ENCODE assay signal across 8 mouse cellular contexts in genomic region chr7:144837891-144838488, GRCm38 (mm10). TPM values are rescaled to one million over a fixed set of nuclear protein-coding genes. Genes with fewer than 3 reads are reported as not detected.
DNase-seq lines count a peak whose midpoint lies in the region; ATAC-seq and TF ChIP-seq lines count a peak whose summit lies in the region.

Fgf3 (plus strand) TSS chr7:144838083.

- H3K4me1 ChIP-seq in kidney, embryonic 14.5 days (ENCODE audit: control insufficient read depth, insufficient read depth, low read length): peaks cover 11% of the 10 kb centered on the region
- no peaks in the 10 kb centered on the region for H3K4me1 ChIP-seq in cortical plate, adult 2 months (ENCODE audit: control insufficient read depth, insufficient read depth, low read length)
- no peaks in the 10 kb centered on the region for H3K4me1 ChIP-seq in hindbrain, postnatal 0 days (ENCODE audit: insufficient read depth, low read length)
- peaks cover 19% of the 10 kb centered on the region for H3K4me1 ChIP-seq in neural tube, embryonic 12.5 days

- DNase-seq in kidney, postnatal 25 days: no peak
- no peak for DNase-seq in hindbrain, postnatal 0 days (ENCODE audit: low spot score)
- DNase-seq in adrenal gland, postnatal 10 days: no peak
- no peak for DNase-seq in urinary bladder, adult 2 months (ENCODE audit: low spot score)

- peak within 1 kb of the TSS; percentile 69 for H3K4me2 ChIP-seq in kidney, embryonic 14.5 days (replicated peaks; ENCODE audit: low read depth, low read length)
- H3K4me2 ChIP-seq in hindbrain, postnatal 0 days (ENCODE audit: low read depth, low read length): peak within 1 kb of the TSS; percentile 60
- peak within 1 kb of the TSS; percentile 81 for H3K4me2 ChIP-seq in neural tube, embryonic 12.5 days (replicated peaks)

- TF ChIP-seq CTCF in cortical plate, adult 2 months (IDR thresholded peaks at IDR 0.05; ENCODE audit: extremely low read depth, insufficient read depth, low read length): no peak
- no peak for TF ChIP-seq CTCF in hindbrain, postnatal 0 days (IDR thresholded peaks at IDR 0.05; ENCODE audit: low read depth)

- no peaks in the 10 kb centered on the region for H3K36me3 ChIP-seq in kidney, embryonic 14.5 days (ENCODE audit: control insufficient read depth, insufficient read depth, low read length)
- no peaks in the 10 kb centered on the region for H3K36me3 ChIP-seq in hindbrain, postnatal 0 days (ENCODE audit: insufficient read depth, low read length)
- H3K36me3 ChIP-seq in neural tube, embryonic 12.5 days: no peaks in the 10 kb centered on the region

- ATAC-seq in kidney, embryonic 14.5 days (ENCODE audit: low FRiP score, low TSS enrichment): no peak
- no peak for ATAC-seq in hindbrain, postnatal 0 days
- ATAC-seq in neural tube, embryonic 12.5 days (ENCODE audit: low FRiP score, low read depth): peak; percentile 42; the same call in 1 of the 2 replicates
- ATAC-seq in cerebellum, adult (ENCODE audit: insufficient number of reproducible peaks, low FRiP score, low TSS enrichment): no peak

- TF ChIP-seq POLR2A in cortical plate, adult 2 months (IDR thresholded peaks at IDR 0.05; ENCODE audit: extremely low read depth, insufficient read depth, low read length): no peak

- peak within 1 kb of the TSS; percentile 44 for H3K4me3 ChIP-seq in kidney, embryonic 14.5 days (ENCODE audit: low read length)
- peak within 1 kb of the TSS; percentile 20; the same call in 1 of the 2 replicates for H3K4me3 ChIP-seq in cortical plate, adult 2 months (ENCODE audit: insufficient read depth, low read length)
- peak within 1 kb of the TSS; percentile 42 for H3K4me3 ChIP-seq in hindbrain, postnatal 0 days (ENCODE audit: low read length)
- peak within 1 kb of the TSS; percentile 39 for H3K4me3 ChIP-seq in neural tube, embryonic 12.5 days

- no peaks in the 10 kb centered on the region for H3K9me3 ChIP-seq in kidney, embryonic 14.5 days (ENCODE audit: control insufficient read depth, low read length)
- no peaks in the 10 kb centered on the region for H3K9me3 ChIP-seq in hindbrain, postnatal 0 days (ENCODE audit: low read length)
- H3K9me3 ChIP-seq in neural tube, embryonic 12.5 days: no peaks in the 10 kb centered on the region

- H3K9ac ChIP-seq in kidney, embryonic 14.5 days (ENCODE audit: low read depth, low read length): peak within 1 kb of the TSS; percentile 40
- H3K9ac ChIP-seq in hindbrain, postnatal 0 days (replicated peaks; ENCODE audit: low read length): peak within 1 kb of the TSS; percentile 30; the same call in 1 of the 2 replicates
- H3K9ac ChIP-seq in neural tube, embryonic 12.5 days: peak within 1 kb of the TSS; percentile 41; the same call in 1 of the 2 replicates

- H3K27me3 ChIP-seq in kidney, embryonic 14.5 days (ENCODE audit: control insufficient read depth, insufficient read depth, low read length): peaks cover 60% of the 10 kb centered on the region
- H3K27me3 ChIP-seq in hindbrain, postnatal 0 days (ENCODE audit: insufficient read depth, low read length): peaks cover 34% of the 10 kb centered on the region
- peaks cover 79% of the 10 kb centered on the region for H3K27me3 ChIP-seq in neural tube, embryonic 12.5 days (replicated peaks)

- 2% methylated on average over 41 of the region's 43 CpGs for WGBS in kidney, embryonic 14.5 days
- 2% methylated on average over 38 of the region's 43 CpGs for WGBS in hindbrain, postnatal 0 days
- 2% methylated on average over 43 of the region's 43 CpGs for WGBS in neural tube, embryonic 12.5 days

- no peak within 1 kb of the TSS for H3K27ac ChIP-seq in kidney, embryonic 14.5 days (ENCODE audit: low read depth, low read length)
- no peak within 1 kb of the TSS for H3K27ac ChIP-seq in cortical plate, adult 2 months (ENCODE audit: insufficient read depth, low read length)
- 0 out of 2 replicates have a peak within 1 kb of the TSS, but pooled peaks have one; percentile 15 for H3K27ac ChIP-seq in hindbrain, postnatal 0 days
- no peak within 1 kb of the TSS for H3K27ac ChIP-seq in neural tube, embryonic 12.5 days

RNA-seq across cellular contexts. Expression of gene Fgf3, which starts in this region (rescaled TPM):
- 0.18 and 0.70 TPM in 2 replicates for polyA plus RNA-seq in kidney, embryonic 14.5 days (2014; fragmentation: Nextera tagmentation; extraction: Ambion mirVana)
- polyA plus RNA-seq in cortical plate, adult 2 months (2012; rRNA removed): 0.34 and 0.65 TPM in 2 replicates
- total RNA-seq in hindbrain, postnatal 0 days (2014; rRNA removed): 30.0 and 34.4 TPM in 2 replicates
- 9.9 and 11.5 TPM in 2 replicates for polyA plus RNA-seq in hindbrain, postnatal 0 days (2015; fragmentation: Nextera tagmentation; extraction: Ambion mirVana)
- 0.80 and 1.1 TPM in 2 replicates for polyA plus RNA-seq in neural tube, embryonic 12.5 days (2016; fragmentation: Nextera tagmentation; extraction: Ambion mirVana)
- total RNA-seq in adrenal gland, postnatal 10 days (2021): under 1 TPM; 0.27 to 0.33 TPM
- not detected in 2 replicates for polyA plus RNA-seq in urinary bladder, adult 2 months (2012; rRNA removed)

Comparison
In these comparisons a context has a peak if more than half of its experiments do, and no peak if none do; other contexts are left out.
1. RNA of gene Fgf3 (total RNA-seq): 30.0 to 34.4 TPM in hindbrain, postnatal 0 days; 0.27 to 0.33 TPM in adrenal gland, postnatal 10 days; every median in the first group is over 10 times any median in the second.
2. Peak in every context shown above with its lines, with median percentiles within 50 percentile points of each other: H3K4me2 ChIP-seq, H3K4me3 ChIP-seq and H3K9ac ChIP-seq.